Mouse (Mus musculus) heart, postnatal 0 days (tissue): ENCODE measurements around the gene Gm10401. TPM values are rescaled to one million over a fixed set of nuclear protein-coding genes. Genes with fewer than 3 reads are reported as not detected.

ENCODE experiments used
- ATAC-seq: fragments of 200-750 bp; cut with Nextera tagmentation; 2 replicates; pipeline ENCODE4 v1.8.0; 2017; ENCODE audit warnings: low read depth, moderate number of reproducible peaks, moderate library complexity; ENCODE audit not compliant: insufficient read depth
- DNase-seq: peaks from one replicate; pipeline ENCODE4 v3.0.0-alpha.2; 2016; ENCODE audit warnings: low spot score
- H3K27ac ChIP-seq: fragments of 300-500 bp; sonication (generic); 2 replicates; pipeline ENCODE4 v1.5.1; 2014; ENCODE audit warnings: low read depth, mild to moderate bottlenecking
- H3K27me3 ChIP-seq: fragments of 300-500 bp; sonication (generic); 2 replicates; pipeline ENCODE4 v1.6.1; 2014; ENCODE audit warnings: low read length, mixed read lengths; ENCODE audit not compliant: control insufficient read depth, insufficient read depth
- H3K36me3 ChIP-seq: fragments of 300-500 bp; sonication (generic); replicated peaks from 2 replicates; pipeline ENCODE4 v1.6.1; 2014; ENCODE audit warnings: low read length, mixed read lengths; ENCODE audit not compliant: control insufficient read depth, insufficient read depth
- H3K4me1 ChIP-seq: fragments of 300-500 bp; sonication (generic); 2 replicates; pipeline ENCODE4 v1.6.1; 2014; ENCODE audit warnings: antibody characterized with exemption; ENCODE audit not compliant: control insufficient read depth, insufficient read depth
- H3K4me2 ChIP-seq: fragments of 300-500 bp; sonication (generic); 2 replicates; pipeline ENCODE4 v1.6.1; 2014; ENCODE audit warnings: low read depth, mild to moderate bottlenecking, low read length, moderate library complexity
- H3K4me3 ChIP-seq: fragments of 300-500 bp; sonication (generic); 2 replicates; pipeline ENCODE4 v1.5.1; 2014; ENCODE audit warnings: low read depth, low read length
- H3K9ac ChIP-seq: fragments of 300-500 bp; sonication (generic); replicated peaks from 2 replicates; pipeline ENCODE4 v1.6.1; 2014; ENCODE audit warnings: low read depth, low read length, mixed read lengths
- H3K9me3 ChIP-seq: fragments of 300-500 bp; sonication (generic); replicated peaks from 2 replicates; pipeline ENCODE4 v1.6.1; 2016; ENCODE audit warnings: low read length; ENCODE audit not compliant: control insufficient read depth
- CTCF ChIP-seq: IDR thresholded peaks from 2 replicates; pipeline ENCODE4 v1.5.1; 2016; ENCODE audit warnings: antibody characterized with exemption, control low read depth, low read depth
- EP300 ChIP-seq: IDR thresholded peaks from 2 replicates; pipeline ENCODE4 v1.6.1; 2016; ENCODE audit warnings: antibody characterized with exemption, low read depth
- WGBS: fragments of 180-500 bp; shearing (Covaris S2); extraction: QIAGEN DNeasy Blood & Tissue Kit; methylation state at CpG from one replicate; pipeline ENCODE4 v1.1.7; 2014; 5-methylcytosine and 5-hydroxymethylcytosine counted together
- polyA plus RNA-seq: library from polyadenylated mRNA; unstranded; fragments of >200 nt; fragmentation: Nextera tagmentation; extraction: Ambion mirVana; gene quantifications from 2 replicates; pipeline ENCODE4 v1.2.1, GENCODE M21; 2015
- total RNA-seq: library from RNA; depleted of rRNA; stranded (reverse); fragments of >200 nt; gene quantifications from 2 replicates; pipeline ENCODE4 v1.2.3, GENCODE M21; 2014; ENCODE audit warnings: low replicate concordance

The Gm10401 gene
- total and polyA plus RNA-seq, 2 experiments from 2014 or later: 14.4 TPM; not detected in 1

GRCm38 (mm10) chr5:115089592-115090268, 8.4 kb downstream of the Gm10401 start:
- H3K27ac ChIP-seq: no peak overlapping the region

GRCm38 (mm10) chr5:115085675-115086074, 12.4 kb downstream of the Gm10401 start:
- 96% methylated on average over 2 of the region's 2 CpGs for WGBS
- no peaks in the 10 kb centered on the region for H3K27me3 ChIP-seq
- no peak for ATAC-seq
- H3K27ac ChIP-seq: no peak overlapping the region
- DNase-seq: no peak
- TF ChIP-seq CTCF: no peak
- TF ChIP-seq EP300: no peak
- H3K9me3 ChIP-seq: no peaks in the 10 kb centered on the region
- no peak overlapping the region for H3K9ac ChIP-seq
- peaks cover 79% of the 10 kb centered on the region for H3K36me3 ChIP-seq
- no peaks in the 10 kb centered on the region for H3K4me1 ChIP-seq
- H3K4me3 ChIP-seq: no peak overlapping the region
- H3K4me2 ChIP-seq: no peak overlapping the region

More at GRCm38 (mm10) chr5:115089592-115090268, 8.4 kb downstream of the Gm10401 start:
- TF ChIP-seq CTCF: peak; percentile 20
- TF ChIP-seq EP300: no peak
- Histone ChIP-seq H3K4me1 (0 out of 2 replicates have a peak, but pooled peaks cover 7% of the 10 kb centered on the region), H3K9me3 (no peaks in the 10 kb centered on the region), H3K4me3 (no peak overlapping the region), H3K9ac (no peak overlapping the region), H3K4me2 (no peak overlapping the region), H3K27me3 (no peaks in the 10 kb centered on the region), H3K36me3 (peaks cover 83% of the 10 kb centered on the region)
- no peak for DNase-seq
- 93% methylated on average over 5 of the region's 5 CpGs for WGBS
- ATAC-seq: no peak

- no peak for TF ChIP-seq CTCF
- TF ChIP-seq EP300: no peak
- WGBS: 69% methylated on average over 6 of the region's 6 CpGs
- Histone ChIP-seq H3K4me1 (no peaks in the 10 kb centered on the region), H3K4me3 (no peak overlapping the region), H3K9me3 (no peaks in the 10 kb centered on the region), H3K4me2 (no peak overlapping the region), H3K27ac (no peak overlapping the region), H3K9ac (no peak overlapping the region), H3K27me3 (no peaks in the 10 kb centered on the region), H3K36me3 (peaks cover 58% of the 10 kb centered on the region)
- DNase-seq: no peak
- ATAC-seq: no peak
Observed at GRCm38 (mm10) chr5:115083492-115083891, 14.6 kb downstream of the Gm10401 start.

GRCm38 (mm10) chr5:115081636-115082035, 16.5 kb downstream of the Gm10401 start:
- TF ChIP-seq EP300 (no peak), CTCF (no peak)
- 83% methylated on average over 5 of the region's 5 CpGs for WGBS
- no peak overlapping the region for H3K9ac ChIP-seq
- DNase-seq (no peak), ATAC-seq (no peak)
- H3K4me2 ChIP-seq: no peak overlapping the region
- no peak overlapping the region for H3K4me3 ChIP-seq
- H3K36me3 ChIP-seq: peaks cover 43% of the 10 kb centered on the region
- H3K9me3 ChIP-seq: no peaks in the 10 kb centered on the region
- no peaks in the 10 kb centered on the region for H3K4me1 ChIP-seq
- H3K27ac ChIP-seq: no peak overlapping the region
- H3K27me3 ChIP-seq: no peaks in the 10 kb centered on the region

- TF ChIP-seq CTCF (peak; percentile 75), EP300 (no peak)
- Histone ChIP-seq H3K27me3 (no peaks in the 10 kb centered on the region), H3K4me2 (no peak overlapping the region), H3K36me3 (peaks cover 9% of the 10 kb centered on the region; the same call in 1 of the 2 replicates), H3K27ac (no peak overlapping the region), H3K4me1 (peaks cover 11% of the 10 kb centered on the region), H3K9me3 (no peaks in the 10 kb centered on the region), H3K4me3 (no peak overlapping the region), H3K9ac (no peak overlapping the region)
- peak; percentile 26 for DNase-seq
- no peak for ATAC-seq
- 49% methylated on average over 5 of the region's 5 CpGs for WGBS
Observed at GRCm38 (mm10) chr5:115076144-115076901, 21.8 kb downstream of the Gm10401 start.
